Mouse (Mus musculus): ENCODE results near the gene Ube2v1.
"Not testable (repeated sequence)": the region's sequence is repeated elsewhere in the genome, so short reads cannot be mapped to it uniquely, and the experiment has no call there.

The Ube2v1 gene

GRCm38 (mm10) chr2:167624368-167625075 is 7.4 kb downstream of the Ube2v1 start:
- in situ Hi-C loops (cut with MboI): no loop called here

GRCm38 (mm10) chr2:167622965-167623364 is 8.9 kb downstream of the Ube2v1 start:
- in situ Hi-C loops (cut with MboI): no loop called here

GRCm38 (mm10) chr2:167622352-167622751 is 9.5 kb downstream of the Ube2v1 start:
- in situ Hi-C loops (cut with MboI): no loop called here

- in situ Hi-C loops (cut with MboI): no loop called here
Observed at GRCm38 (mm10) chr2:167621255-167622087, 10.4 kb downstream of the Ube2v1 start.

- in situ Hi-C loops (cut with MboI): no loop called here
Observed at GRCm38 (mm10) chr2:167617472-167617871, 14.4 kb downstream of the Ube2v1 start.

- in situ Hi-C loops (cut with MboI): no loop called here
Observed at GRCm38 (mm10) chr2:167617034-167617433, 14.9 kb downstream of the Ube2v1 start.

- in situ Hi-C loops (cut with MboI): not testable (repeated sequence)
Observed at GRCm38 (mm10) chr2:167613335-167613734, 18.6 kb downstream of the Ube2v1 start.

GRCm38 (mm10) chr2:167612122-167612521 is 19.8 kb downstream of the Ube2v1 start:
- in situ Hi-C loops (cut with MboI): no loop called here

GRCm38 (mm10) chr2:167611287-167611686 is 20.6 kb downstream of the Ube2v1 start:
- in situ Hi-C loops (cut with MboI): no loop called here

GRCm38 (mm10) chr2:167606745-167607123 is 25.2 kb downstream of the Ube2v1 start:
- in situ Hi-C loops (cut with MboI): no loop called here

- in situ Hi-C loops (cut with MboI): no loop called here
Observed at GRCm38 (mm10) chr2:167605817-167606744, 25.8 kb downstream of the Ube2v1 start.

GRCm38 (mm10) chr2:167605178-167605794 is 26.6 kb downstream of the Ube2v1 start:
- in situ Hi-C loops (cut with MboI): no loop called here

- in situ Hi-C loops (cut with MboI): loop anchor here (5.0 kb wide), 1 partner anchor 71 kb away; no protein-coding TSS in a partner anchor
Observed at GRCm38 (mm10) chr2:167602978-167603377, 28.9 kb downstream of the Ube2v1 start.

- in situ Hi-C loops (cut with MboI): loop anchor here (5.0 kb wide), 1 partner anchor 70 kb away; no protein-coding TSS in a partner anchor
Observed at GRCm38 (mm10) chr2:167602364-167602763, 29.5 kb downstream of the Ube2v1 start.

GRCm38 (mm10) chr2:167600481-167600995 is 31.4 kb downstream of the Ube2v1 start:
- in situ Hi-C loops (cut with MboI): loop anchor here (5.0 kb wide), 1 partner anchor 68 kb away; no protein-coding TSS in a partner anchor

GRCm38 (mm10) chr2:167599917-167600316 is 32.0 kb downstream of the Ube2v1 start:
- in situ Hi-C loops (cut with MboI): loop anchor here (5.0 kb wide), 1 partner anchor 68 kb away; no protein-coding TSS in a partner anchor

- in situ Hi-C loops (cut with MboI): no loop called here
Observed at GRCm38 (mm10) chr2:167599195-167599594, 32.7 kb downstream of the Ube2v1 start.

- in situ Hi-C loops (cut with MboI): no loop called here
Observed at GRCm38 (mm10) chr2:167597492-167598186, 34.3 kb downstream of the Ube2v1 start.

- in situ Hi-C loops (cut with MboI): no loop called here
Observed at GRCm38 (mm10) chr2:167596726-167597491, 35.0 kb downstream of the Ube2v1 start.

GRCm38 (mm10) chr2:167596262-167596661 is 35.6 kb downstream of the Ube2v1 start:
- in situ Hi-C loops (cut with MboI): no loop called here

All from mature B cell (primary cell).